Mouse (Mus musculus) G1E (cell line): ENCODE measurements around the gene Rabep1.

Source experiments
- CTCF ChIP-seq: IDR thresholded peaks from 2 replicates; pipeline ENCODE4 v1.5.1; 2012; ENCODE audit warnings: low read depth, low read length, inconsistent platforms, mixed read lengths
- POLR2AphosphoS5 ChIP-seq: IDR thresholded peaks from 2 replicates; pipeline ENCODE4 v1.6.1; 2012; ENCODE audit warnings: low read depth, low read length, inconsistent platforms; ENCODE audit not compliant: insufficient replicate concordance

DNA sequence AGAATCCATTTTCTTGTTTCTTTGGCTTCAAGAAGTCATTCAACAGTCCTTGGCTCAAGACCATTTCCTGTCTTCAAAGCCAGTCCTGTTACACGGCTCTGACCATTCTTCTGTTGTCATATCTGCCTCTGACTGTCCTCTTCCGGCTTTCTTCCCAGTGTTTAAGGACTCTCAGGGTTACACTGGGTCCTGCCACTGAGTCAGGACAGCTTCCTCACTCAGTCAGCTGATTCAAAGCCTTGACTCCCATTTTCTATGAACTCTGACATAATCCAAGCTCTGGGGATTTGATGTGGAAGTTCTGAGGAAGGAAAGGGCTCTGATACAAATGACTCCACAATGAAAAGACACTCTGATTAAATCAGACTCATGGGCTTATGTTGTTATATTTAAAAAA lies 41.7 kb upstream of the Rabep1 start:
- TF ChIP-seq CTCF (no peak), POLR2AphosphoS5 (no peak)
